Mouse (Mus musculus): ENCODE results near the gene Borcs6. TPM values are rescaled to one million over a fixed set of nuclear protein-coding genes. Genes with fewer than 3 reads are reported as not detected.
A peak's percentile ranks its signal among the peaks of the same experiment; 100 is the strongest.
"Not testable (repeated sequence)": the region's sequence is repeated elsewhere in the genome, so short reads cannot be mapped to it uniquely, and the experiment has no call there.

Borcs6 gene
- 10 to 100 TPM; 14.6 to 14.9 TPM for total RNA-seq (2021)
- long read RNA-seq, experiment 1, transcript Borcs6-201 (1 exons, 1,862 nt): major isoform, 16 of 16 reads
- long read RNA-seq, experiment 1, partial matches to known transcripts: 0 of 16 reads
- long read RNA-seq, experiment 1, other reads (novel, unspliced or antisense): 0 of 16 reads
- long read RNA-seq, experiment 2, transcript Borcs6-201 (1 exons, 1,862 nt): major isoform, 14 of 14 reads
- long read RNA-seq, experiment 2, partial matches to known transcripts: 0 of 14 reads
- long read RNA-seq, experiment 2, other reads (novel, unspliced or antisense): 0 of 14 reads

- peak; percentile 88 to 92 for DNase-seq (ENCODE audit: low spot score in 2 of 2)
Observed at GRCm38 (mm10) chr11:69059357-69059974, at the start of gene Borcs6. Borcs6 (plus strand) TSS chr11:69059717.

- no peak for DNase-seq (ENCODE audit: low spot score in 2 of 2)
Observed at GRCm38 (mm10) chr11:69010400-69011323, 48.9 kb upstream of the Borcs6 start.

GRCm38 (mm10) chr11:69011445-69011844, 48.1 kb upstream of the Borcs6 start:
- not testable (repeated sequence) for DNase-seq (ENCODE audit: low spot score in 2 of 2)

- DNase-seq (ENCODE audit: low spot score in 2 of 2): peak; percentile 65 to 83
Observed at GRCm38 (mm10) chr11:69012071-69012601, 47.4 kb upstream of the Borcs6 start.

GRCm38 (mm10) chr11:69015644-69016441, 43.7 kb upstream of the Borcs6 start, which contains the start of gene Ctc1:
Ctc1 (plus strand) TSS chr11:69015911.
- DNase-seq (ENCODE audit: low spot score in 2 of 2): peak; percentile 67 to 86

- DNase-seq (ENCODE audit: low spot score in 2 of 2): no peak
Observed at GRCm38 (mm10) chr11:69016755-69017154, 42.8 kb upstream of the Borcs6 start.

- no peak for DNase-seq (ENCODE audit: low spot score in 2 of 2)
Observed at GRCm38 (mm10) chr11:69020691-69021090, 38.8 kb upstream of the Borcs6 start.

GRCm38 (mm10) chr11:69026562-69026961, 33.0 kb upstream of the Borcs6 start:
- no peak for DNase-seq (ENCODE audit: low spot score in 2 of 2)

GRCm38 (mm10) chr11:69028805-69029204, 30.7 kb upstream of the Borcs6 start:
- DNase-seq (ENCODE audit: low spot score in 2 of 2): no peak

- no peak for DNase-seq (ENCODE audit: low spot score in 2 of 2)
Observed at GRCm38 (mm10) chr11:69033552-69033951, 26.0 kb upstream of the Borcs6 start.

- DNase-seq (ENCODE audit: low spot score in 2 of 2): no peak
Observed at GRCm38 (mm10) chr11:69034585-69034984, 24.9 kb upstream of the Borcs6 start.

GRCm38 (mm10) chr11:69035411-69035810, 24.1 kb upstream of the Borcs6 start:
- DNase-seq (ENCODE audit: low spot score in 2 of 2): no peak

- DNase-seq (ENCODE audit: low spot score in 2 of 2): peak in 1 of 2 experiments; percentile 74
Observed at GRCm38 (mm10) chr11:69035849-69036248, 23.7 kb upstream of the Borcs6 start.

GRCm38 (mm10) chr11:69036486-69037230, 22.9 kb upstream of the Borcs6 start:
- DNase-seq (ENCODE audit: low spot score in 2 of 2): peak; percentile 43 to 59

- DNase-seq (ENCODE audit: low spot score in 2 of 2): peak in 1 of 2 experiments; percentile 58
Observed at GRCm38 (mm10) chr11:69037231-69038061, 22.1 kb upstream of the Borcs6 start.

GRCm38 (mm10) chr11:69038173-69038572, 21.3 kb upstream of the Borcs6 start:
- no peak for DNase-seq (ENCODE audit: low spot score in 2 of 2)

- DNase-seq (ENCODE audit: low spot score in 2 of 2): peak; percentile 69 to 88
Observed at GRCm38 (mm10) chr11:69045531-69046394, 13.8 kb upstream of the Borcs6 start, which contains the start of gene Aurkb. Aurkb (plus strand) TSS chr11:69045647.

- no peak for DNase-seq (ENCODE audit: low spot score in 2 of 2)
Observed at GRCm38 (mm10) chr11:69046395-69046774, 13.1 kb upstream of the Borcs6 start.
